Mouse (Mus musculus) layer of hippocampus, adult 11-12 months (tissue): ENCODE measurements around the gene Acot11.
A peak's percentile ranks its signal among the peaks of the same experiment; 100 is the strongest.
"Not testable (repeated sequence)": the region's sequence is repeated elsewhere in the genome, so short reads cannot be mapped to it uniquely, and the experiment has no call there.

Source experiments
- DNase-seq: peaks from one replicate; pipeline ENCODE4 v3.0.0; 2022; ENCODE audit warnings: low spot score

The Acot11 gene

GRCm38 (mm10) chr4:106810039-106810438, 5.2 kb upstream of the Acot11 start:
- no peak for DNase-seq

GRCm38 (mm10) chr4:106807287-106807686, 2.5 kb upstream of the Acot11 start:
- no peak for DNase-seq

- no peak for DNase-seq
Measured at GRCm38 (mm10) chr4:106805890-106806289, 1.1 kb upstream of the Acot11 start.

- DNase-seq, result no peak
Measured at GRCm38 (mm10) chr4:106804201-106804909, 443 bp downstream of the Acot11 start.

GRCm38 (mm10) chr4:106803781-106804180, 1.0 kb downstream of the Acot11 start:
- no peak for DNase-seq

GRCm38 (mm10) chr4:106799772-106800336, 4.9 kb downstream of the Acot11 start:
- DNase-seq, result peak; percentile 82

DNA sequence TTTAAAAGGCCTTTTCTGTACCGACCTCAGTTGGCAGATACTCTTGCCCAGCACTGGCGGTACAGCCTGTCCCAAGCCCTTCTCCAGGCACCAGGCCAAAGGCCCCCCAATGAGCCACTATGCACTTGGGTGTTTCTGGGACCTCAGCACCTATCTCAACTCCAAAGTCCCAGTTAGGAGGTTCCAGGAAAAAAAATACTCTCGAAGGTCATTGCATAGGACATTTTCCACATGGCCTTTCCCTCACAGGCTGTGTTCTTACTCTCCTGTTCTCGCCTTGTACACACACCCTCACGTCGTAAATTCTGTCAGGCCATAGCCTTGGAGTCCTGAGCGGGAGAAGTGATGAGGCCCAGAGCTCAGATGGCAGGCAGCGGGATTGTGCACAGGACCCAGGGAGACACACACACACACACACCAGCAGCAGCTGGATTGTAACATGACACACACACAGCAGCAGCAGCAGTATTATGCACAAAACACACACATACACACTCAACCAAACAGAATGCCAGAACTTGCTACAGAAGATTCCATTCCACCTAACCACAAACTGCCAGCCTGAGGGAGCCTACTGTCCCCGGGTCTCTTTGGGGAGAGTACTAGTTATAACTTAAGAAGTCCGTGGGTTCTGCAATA, 5.8 kb downstream of the Acot11 start:
- DNase-seq, result no peak

GRCm38 (mm10) chr4:106795289-106795688, 9.5 kb downstream of the Acot11 start:
- no peak for DNase-seq

DNA sequence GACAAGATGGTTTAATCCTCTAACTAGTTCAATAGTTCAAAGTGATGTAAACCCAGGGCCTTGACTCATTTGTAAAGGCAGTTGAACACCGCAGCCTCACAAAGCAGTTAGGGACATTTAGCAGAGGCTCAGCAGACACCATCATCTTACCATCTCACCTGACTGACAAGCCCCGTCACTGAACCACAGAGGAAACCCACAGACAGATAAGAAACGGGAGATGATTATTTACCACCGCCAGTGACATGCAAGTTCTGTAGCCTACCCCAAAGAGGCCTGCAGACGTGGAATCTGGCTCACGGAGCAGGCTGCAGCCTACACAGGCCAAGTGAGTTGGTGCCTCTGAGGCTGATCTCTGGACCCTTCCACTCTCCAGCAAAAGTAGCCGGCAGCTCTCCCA, 10.6 kb downstream of the Acot11 start:
- DNase-seq, result no peak

- not testable (repeated sequence) for DNase-seq
Measured at GRCm38 (mm10) chr4:106793826-106794225, 11.0 kb downstream of the Acot11 start.

DNA sequence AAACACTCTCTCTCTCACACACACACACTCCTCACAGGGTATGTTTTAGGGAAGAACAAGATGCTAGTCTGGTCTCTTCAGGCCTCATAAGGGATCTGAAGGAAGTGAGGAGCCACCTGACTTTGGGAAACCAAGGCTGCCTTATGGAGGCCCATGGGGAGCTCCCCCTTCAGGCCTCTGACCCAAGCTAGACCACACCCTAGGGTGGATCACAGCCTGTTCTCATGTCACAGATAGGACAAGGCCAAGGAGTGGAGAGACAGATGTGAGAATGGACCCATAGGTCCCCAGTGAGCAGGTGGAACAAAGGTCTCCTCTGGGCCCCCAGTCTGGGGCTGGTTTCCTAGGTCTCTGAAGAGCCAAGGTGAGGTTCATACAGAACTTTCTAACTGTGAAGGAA, 12.5 kb downstream of the Acot11 start:
- DNase-seq, result no peak

- no peak for DNase-seq
Measured at GRCm38 (mm10) chr4:106790938-106791337, 13.9 kb downstream of the Acot11 start.

- not testable (repeated sequence) for DNase-seq
Measured at GRCm38 (mm10) chr4:106790218-106790617, 14.6 kb downstream of the Acot11 start.

- peak; percentile 50 for DNase-seq
Measured at GRCm38 (mm10) chr4:106789705-106790104, 15.1 kb downstream of the Acot11 start.

- DNase-seq, result no peak
Measured at GRCm38 (mm10) chr4:106788627-106789026, 16.2 kb downstream of the Acot11 start.

DNA sequence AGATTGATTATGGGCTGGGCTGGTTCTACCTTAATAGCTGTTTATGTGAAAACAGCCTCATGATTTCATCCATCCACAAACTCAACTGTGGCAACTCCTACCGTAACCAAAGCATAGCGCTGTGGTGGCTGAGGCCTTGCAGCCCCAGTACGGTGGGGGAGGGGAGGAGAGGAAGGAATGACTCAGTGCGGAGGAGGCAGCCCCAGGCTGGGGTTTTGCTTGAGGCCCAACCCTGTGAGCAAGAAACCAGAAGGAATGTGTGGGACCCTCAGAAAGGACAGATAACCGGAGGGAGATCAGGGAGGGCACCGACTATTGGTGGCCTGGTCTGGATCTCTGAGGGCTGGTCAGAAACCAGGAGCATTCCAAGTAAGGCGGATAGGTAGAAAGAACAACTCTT, 17.0 kb downstream of the Acot11 start:
- DNase-seq, result no peak

DNA sequence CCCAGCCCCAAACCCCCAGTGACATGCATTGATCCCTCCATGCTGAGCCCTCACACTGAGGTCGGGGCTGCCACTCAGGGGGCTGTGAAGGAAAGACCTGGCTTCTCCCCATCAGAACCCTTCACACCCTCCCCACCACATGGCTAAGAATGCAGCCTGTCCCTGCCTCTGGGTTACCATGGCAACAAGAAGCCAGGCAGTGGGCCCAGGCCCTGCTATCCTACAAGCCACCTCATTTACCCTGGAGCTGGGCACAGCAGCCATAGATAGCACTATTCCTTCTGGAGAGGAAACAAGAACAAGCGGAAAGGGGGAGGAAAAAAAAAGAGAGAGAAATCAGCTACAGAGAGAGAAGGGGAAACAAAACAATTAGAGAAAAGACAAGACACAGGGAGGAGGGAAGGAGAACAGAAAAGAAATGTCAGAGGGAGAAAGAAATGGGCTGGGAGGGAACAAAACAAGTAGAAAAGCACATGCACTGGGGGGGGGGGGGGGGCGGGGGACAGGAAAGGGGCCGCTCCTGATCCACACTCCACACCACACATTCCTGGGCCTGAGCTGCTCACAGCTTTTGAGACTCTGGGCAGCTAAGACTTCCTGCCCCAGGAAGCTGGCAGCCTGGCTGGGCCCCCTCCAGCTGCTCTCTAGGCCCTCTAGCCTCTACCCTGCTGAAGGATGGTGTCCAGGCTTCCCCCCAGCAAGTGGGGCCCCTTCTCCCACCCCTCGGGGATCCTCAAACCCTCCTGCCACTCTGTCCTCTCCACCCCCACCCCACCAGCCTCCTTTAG, 18.9 kb downstream of the Acot11 start:
- peak; percentile 77 for DNase-seq

DNA sequence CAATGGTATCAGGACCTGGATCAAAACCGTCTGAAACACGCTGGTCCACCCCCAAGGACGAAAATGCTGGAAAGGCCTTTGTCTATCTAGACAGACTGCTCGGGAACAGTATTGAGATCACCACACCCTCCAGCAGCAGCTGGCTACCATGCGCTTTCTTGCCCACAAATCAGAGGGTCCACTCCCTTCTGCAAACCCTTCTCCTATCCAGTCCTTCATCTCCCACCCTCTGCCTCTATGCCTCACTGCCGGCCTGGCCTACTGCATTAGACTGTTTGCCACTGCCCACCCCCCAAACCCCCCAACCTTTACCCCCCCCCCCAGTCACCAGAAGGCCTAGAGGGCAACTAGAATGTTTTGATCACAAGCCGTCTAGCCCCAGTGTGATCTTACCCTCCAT, 19.5 kb downstream of the Acot11 start:
- DNase-seq, result no peak

GRCm38 (mm10) chr4:106784806-106785205, 20.0 kb downstream of the Acot11 start:
- DNase-seq, result no peak

- DNase-seq, result no peak
Measured at GRCm38 (mm10) chr4:106783137-106783536, 21.7 kb downstream of the Acot11 start.

DNA sequence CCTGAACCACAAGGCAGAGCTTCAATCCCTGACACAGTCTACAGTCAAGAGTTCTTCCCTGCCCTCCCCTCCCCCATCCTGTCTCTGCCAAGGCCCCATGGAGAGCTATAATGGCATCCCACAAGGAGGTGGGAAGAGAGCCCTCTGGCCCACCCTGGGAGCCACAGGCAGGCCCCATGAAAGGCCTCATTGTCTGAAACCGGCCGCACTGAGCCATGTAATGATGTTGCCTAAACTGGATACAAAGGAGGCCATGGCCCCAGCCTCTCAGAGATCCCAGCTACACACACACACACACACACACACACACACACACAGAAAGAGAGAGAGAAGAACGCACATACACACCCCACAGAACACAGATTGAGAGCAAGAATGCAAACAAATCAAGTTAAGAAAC, 24.8 kb downstream of the Acot11 start:
- peak; percentile 58 for DNase-seq

GRCm38 (mm10) chr4:106778116-106778788, 26.5 kb downstream of the Acot11 start:
- DNase-seq, result peak; percentile 90
